Mouse (Mus musculus): ENCODE results near the gene Arfip1. TPM values are rescaled to one million over a fixed set of nuclear protein-coding genes. Genes with fewer than 3 reads are reported as not detected.

Gene Arfip1
- 24.5 and 31.5 TPM in 2 replicates for polyA plus RNA-seq (2016; fragmentation: Nextera tagmentation; extraction: Ambion mirVana)

DNA sequence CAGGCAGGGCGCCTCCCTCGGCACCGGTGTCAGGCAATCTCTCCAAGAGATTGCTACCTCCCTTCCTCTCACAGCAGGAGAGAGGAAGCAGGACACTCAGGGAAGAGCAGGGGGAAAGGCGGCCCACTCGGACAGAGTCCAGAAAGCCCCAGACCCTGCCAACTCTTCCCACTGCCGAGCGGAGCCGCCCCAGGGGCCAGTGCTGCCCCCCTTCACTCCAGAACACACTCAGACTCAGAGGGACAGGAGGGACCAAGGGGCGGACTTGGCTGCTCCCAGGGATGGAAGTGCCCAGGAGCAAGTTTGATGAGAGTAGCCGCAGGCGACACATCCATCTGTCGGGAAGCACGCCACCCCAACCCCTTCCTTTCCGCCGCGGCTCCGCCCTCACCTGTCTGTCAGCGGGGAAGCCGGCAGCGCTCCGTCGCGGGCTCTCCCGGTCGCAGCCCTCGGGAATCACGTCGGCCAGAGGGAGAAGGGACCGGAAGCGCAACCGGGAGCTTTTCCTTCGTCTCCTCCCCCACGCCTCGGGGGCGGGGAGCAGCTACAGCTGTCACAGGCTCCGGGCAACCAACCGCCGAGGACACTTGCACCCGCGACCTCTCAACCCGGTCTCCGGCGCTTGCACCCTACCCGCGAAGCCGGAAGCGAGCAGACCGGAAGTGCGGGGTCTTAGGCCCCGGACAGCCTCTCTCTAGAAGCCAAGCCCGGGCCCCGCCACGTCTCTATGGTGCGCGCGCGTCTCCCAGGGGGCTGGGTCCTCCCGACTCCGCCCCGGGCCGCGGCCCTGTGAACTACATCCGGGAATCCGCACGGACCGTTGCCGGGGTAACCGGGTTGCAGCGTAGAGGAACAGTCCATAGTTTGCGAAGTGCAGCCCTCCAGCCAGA is at the start of gene Arfip1:
Gene Arfip1, minus strand, starts transcription at position 603 of the 890 bp plus-strand sequence.
- DNase-seq (ENCODE audit: low spot score) = peak; percentile 100
- Histone ChIP-seq H3K4me1 (replicated peaks) (peaks cover 29% of the 10 kb centered on the region), H3K27ac (peak within 1 kb of the TSS; percentile 92), H3K36me3 (no peaks in the 10 kb centered on the region), H3K27me3 (ENCODE audit: insufficient read depth, poor library complexity, severe bottlenecking) (no peaks in the 10 kb centered on the region), H3K9me3 (no peaks in the 10 kb centered on the region), H3K4me3 (peak within 1 kb of the TSS; percentile 85)
- under 1% methylated on average over 70 of the region's 70 CpGs for WGBS

GRCm38 (mm10) chr3:84631586-84631985 is 49.2 kb upstream of the Arfip1 start:
- H3K4me3 ChIP-seq = no peak overlapping the region
- H3K4me1 ChIP-seq (replicated peaks) = no peaks in the 10 kb centered on the region
- H3K36me3 ChIP-seq = no peaks in the 10 kb centered on the region
- H3K9me3 ChIP-seq = peaks cover 5% of the 10 kb centered on the region; the same call in 1 of the 2 replicates
- 96% methylated on average over 9 of the region's 9 CpGs for WGBS
- no peak overlapping the region for H3K27ac ChIP-seq
- no peaks in the 10 kb centered on the region for H3K27me3 ChIP-seq (ENCODE audit: insufficient read depth, poor library complexity, severe bottlenecking)
- DNase-seq (ENCODE audit: low spot score) = no peak

DNA sequence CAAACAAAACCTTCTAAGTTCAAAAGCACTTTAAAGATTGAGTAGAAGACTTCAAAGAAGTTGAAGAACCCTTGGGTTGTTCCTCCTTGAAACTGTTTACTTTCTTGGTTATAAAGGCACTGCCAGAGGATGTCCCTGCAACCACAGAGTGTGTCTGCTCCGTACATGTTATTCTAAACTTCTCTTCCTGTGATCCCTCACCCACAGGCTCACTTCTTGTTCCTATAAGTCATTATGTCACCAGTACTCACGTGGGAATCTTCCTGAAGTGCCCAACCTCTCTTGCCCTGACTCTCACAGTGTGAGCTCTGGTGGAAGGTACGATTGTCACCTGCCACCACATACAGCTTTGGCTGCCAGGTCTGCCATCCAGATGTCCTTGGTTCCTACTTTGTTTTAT is 39.6 kb upstream of the Arfip1 start:
- Histone ChIP-seq H3K27ac (no peak overlapping the region), H3K4me1 (replicated peaks) (no peaks in the 10 kb centered on the region), H3K9me3 (no peaks in the 10 kb centered on the region), H3K4me3 (no peak overlapping the region), H3K36me3 (no peaks in the 10 kb centered on the region), H3K27me3 (ENCODE audit: insufficient read depth, poor library complexity, severe bottlenecking) (no peaks in the 10 kb centered on the region)
- 67% methylated on average over 3 of the region's 3 CpGs for WGBS
- no peak for DNase-seq (ENCODE audit: low spot score)

DNA sequence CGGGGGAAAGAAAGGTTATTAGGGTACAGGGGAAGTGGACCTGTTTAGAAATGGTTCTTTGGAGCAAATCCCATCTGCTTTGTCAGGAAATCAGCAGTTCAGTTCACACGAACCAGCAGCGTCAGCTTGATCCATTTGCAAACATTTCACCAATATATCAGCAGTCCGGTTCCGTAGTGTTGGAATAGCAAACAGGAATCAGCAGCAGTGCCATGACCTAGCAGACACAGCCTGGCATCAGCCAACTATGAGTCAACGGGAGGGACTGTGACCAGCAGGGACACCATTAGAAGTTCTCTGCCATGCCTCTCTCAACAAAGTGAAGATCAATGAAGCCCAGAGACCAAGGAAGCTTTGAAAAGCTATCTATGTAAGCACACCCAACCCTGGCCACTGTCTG is 37.3 kb upstream of the Arfip1 start:
- Histone ChIP-seq H3K27me3 (ENCODE audit: insufficient read depth, poor library complexity, severe bottlenecking) (no peaks in the 10 kb centered on the region), H3K4me3 (no peak overlapping the region), H3K36me3 (no peaks in the 10 kb centered on the region), H3K9me3 (no peaks in the 10 kb centered on the region), H3K27ac (no peak overlapping the region), H3K4me1 (replicated peaks) (no peaks in the 10 kb centered on the region)
- WGBS = 92% methylated on average over 6 of the region's 6 CpGs
- DNase-seq (ENCODE audit: low spot score) = no peak

DNA sequence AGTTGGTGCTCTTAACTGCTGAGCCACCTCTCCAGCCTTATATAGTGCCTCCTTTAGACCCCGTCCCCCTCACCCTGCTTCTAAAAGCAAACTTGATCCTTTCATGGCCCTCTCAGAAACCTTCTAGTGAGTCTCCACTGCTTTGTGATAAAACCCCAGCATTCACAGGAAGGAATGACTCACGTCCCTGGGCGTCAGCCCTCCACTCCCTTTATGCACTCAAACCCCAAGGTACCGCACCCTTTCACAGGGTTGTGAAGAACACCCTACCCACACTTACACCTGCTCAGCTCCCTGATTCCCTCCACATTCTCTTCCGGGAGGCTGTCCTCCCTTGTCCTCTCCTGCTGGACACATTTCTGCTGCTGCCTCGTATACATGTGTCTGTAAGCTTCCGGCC is 36.6 kb upstream of the Arfip1 start:
- no peak for DNase-seq (ENCODE audit: low spot score)
- no peaks in the 10 kb centered on the region for H3K36me3 ChIP-seq
- no peaks in the 10 kb centered on the region for H3K9me3 ChIP-seq
- no peaks in the 10 kb centered on the region for H3K4me1 ChIP-seq (replicated peaks)
- no peak overlapping the region for H3K27ac ChIP-seq
- 94% methylated on average over 7 of the region's 7 CpGs for WGBS
- H3K27me3 ChIP-seq (ENCODE audit: insufficient read depth, poor library complexity, severe bottlenecking) = no peaks in the 10 kb centered on the region
- H3K4me3 ChIP-seq = no peak overlapping the region

DNA sequence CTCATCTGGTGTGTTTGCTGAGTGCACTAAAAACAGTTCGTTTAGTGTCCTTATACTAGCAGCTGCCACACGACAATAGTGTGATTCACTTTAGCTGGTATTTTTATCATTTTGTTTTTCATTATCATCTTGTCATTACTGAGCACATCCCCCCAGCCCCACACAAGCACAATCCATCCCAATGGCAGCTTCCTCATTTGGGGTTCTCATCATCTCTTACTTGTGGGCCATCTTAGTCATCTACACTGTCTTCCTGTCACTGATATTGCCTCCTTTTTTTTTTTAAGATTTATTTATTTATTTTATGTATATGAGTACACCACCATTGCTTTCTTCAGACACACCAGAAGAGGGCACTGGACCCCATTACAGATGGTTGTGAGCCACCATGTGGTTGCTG is 36.2 kb upstream of the Arfip1 start:
- no peaks in the 10 kb centered on the region for H3K4me1 ChIP-seq (replicated peaks)
- H3K9me3 ChIP-seq = no peaks in the 10 kb centered on the region
- H3K27ac ChIP-seq = no peak overlapping the region
- no peak for DNase-seq (ENCODE audit: low spot score)
- 94% methylated on average over 2 of the region's 2 CpGs for WGBS
- H3K27me3 ChIP-seq (ENCODE audit: insufficient read depth, poor library complexity, severe bottlenecking) = no peaks in the 10 kb centered on the region
- no peaks in the 10 kb centered on the region for H3K36me3 ChIP-seq
- H3K4me3 ChIP-seq = no peak overlapping the region

- no peaks in the 10 kb centered on the region for H3K4me1 ChIP-seq (replicated peaks)
- no peaks in the 10 kb centered on the region for H3K36me3 ChIP-seq
- no peaks in the 10 kb centered on the region for H3K27me3 ChIP-seq (ENCODE audit: insufficient read depth, poor library complexity, severe bottlenecking)
- H3K4me3 ChIP-seq = no peak overlapping the region
- WGBS = 34% methylated on average over 7 of the region's 7 CpGs
- DNase-seq (ENCODE audit: low spot score) = no peak
- no peaks in the 10 kb centered on the region for H3K9me3 ChIP-seq
- H3K27ac ChIP-seq = no peak overlapping the region
Measured at GRCm38 (mm10) chr3:84615856-84616225, 33.4 kb upstream of the Arfip1 start.

DNA sequence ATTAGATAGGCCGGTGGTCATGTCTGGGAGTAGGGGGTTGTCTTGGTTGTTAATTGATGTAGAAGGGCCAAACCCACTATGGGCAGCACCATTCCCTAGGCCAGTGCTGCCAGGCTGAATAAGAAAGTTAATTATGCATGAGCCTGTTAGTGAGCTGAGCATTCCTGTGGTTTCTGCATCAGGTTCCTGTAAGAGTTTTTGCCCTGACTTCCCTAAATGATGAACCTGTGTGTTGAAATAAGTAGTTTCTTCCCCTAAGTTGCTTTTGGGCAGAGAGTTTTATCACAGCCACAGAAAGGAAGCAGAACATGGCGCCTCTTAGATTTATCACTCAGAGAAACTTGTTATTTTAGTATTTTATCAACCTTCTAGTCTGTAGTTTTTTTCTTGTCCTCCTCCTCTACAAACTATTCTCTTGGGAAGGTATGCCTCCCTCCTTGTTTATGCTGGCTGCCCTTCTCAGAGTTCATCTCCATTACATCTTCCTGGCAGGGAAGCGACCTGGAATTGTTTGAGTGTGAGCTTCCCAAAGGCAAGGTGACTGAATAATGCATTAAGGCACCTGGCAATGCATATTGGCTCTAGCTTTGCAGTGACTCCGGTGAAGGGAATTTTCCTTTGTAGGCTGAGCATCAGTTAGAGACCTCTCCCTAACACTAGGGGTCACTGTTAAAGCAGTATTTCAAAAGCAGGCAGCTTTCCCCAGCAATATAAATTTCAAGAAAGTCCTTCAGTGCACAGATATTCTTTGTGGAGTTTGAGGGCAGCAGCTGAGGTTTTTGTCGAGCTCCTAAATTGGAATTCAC is 32.8 kb upstream of the Arfip1 start:
- H3K27me3 ChIP-seq (ENCODE audit: insufficient read depth, poor library complexity, severe bottlenecking) = no peaks in the 10 kb centered on the region
- H3K4me1 ChIP-seq (replicated peaks) = no peaks in the 10 kb centered on the region
- H3K4me3 ChIP-seq = no peak overlapping the region
- H3K9me3 ChIP-seq = no peaks in the 10 kb centered on the region
- 31% methylated on average over 5 of the region's 5 CpGs for WGBS
- DNase-seq (ENCODE audit: low spot score) = no peak
- H3K36me3 ChIP-seq = no peaks in the 10 kb centered on the region
- H3K27ac ChIP-seq = no peak overlapping the region

GRCm38 (mm10) chr3:84610183-84610710 is 27.8 kb upstream of the Arfip1 start:
- no peak for DNase-seq (ENCODE audit: low spot score)
- Histone ChIP-seq H3K9me3 (peaks cover 6% of the 10 kb centered on the region), H3K27ac (no peak overlapping the region), H3K4me1 (replicated peaks) (no peaks in the 10 kb centered on the region), H3K4me3 (no peak overlapping the region), H3K27me3 (ENCODE audit: insufficient read depth, poor library complexity, severe bottlenecking) (no peaks in the 10 kb centered on the region), H3K36me3 (no peaks in the 10 kb centered on the region)
- WGBS = 86% methylated on average over 9 of the region's 9 CpGs

DNA sequence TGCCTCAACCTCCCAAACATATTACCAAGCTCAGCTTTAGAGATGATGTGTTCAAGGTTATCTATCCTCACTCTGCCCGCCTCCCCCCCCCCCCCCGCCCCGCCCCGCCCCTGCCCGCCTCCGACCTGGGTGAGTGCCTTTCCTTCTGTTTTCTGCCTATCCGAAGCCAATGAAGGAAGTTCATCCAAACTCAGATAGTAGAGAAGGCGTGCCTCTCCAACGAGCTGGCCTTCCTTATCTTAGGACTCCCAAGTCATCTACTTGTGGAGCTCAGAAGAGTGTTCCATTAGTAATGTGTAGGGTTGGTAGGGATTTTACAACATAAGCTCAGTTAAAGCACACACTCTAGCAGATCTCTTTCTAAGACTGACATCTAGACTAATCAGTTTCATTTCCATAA is 20.8 kb upstream of the Arfip1 start:
- no peak overlapping the region for H3K4me3 ChIP-seq
- no peaks in the 10 kb centered on the region for H3K27me3 ChIP-seq (ENCODE audit: insufficient read depth, poor library complexity, severe bottlenecking)
- no peaks in the 10 kb centered on the region for H3K36me3 ChIP-seq
- H3K9me3 ChIP-seq = peaks cover 6% of the 10 kb centered on the region
- DNase-seq (ENCODE audit: low spot score) = no peak
- H3K4me1 ChIP-seq (replicated peaks) = no peaks in the 10 kb centered on the region
- 79% methylated on average over 6 of the region's 9 CpGs for WGBS
- H3K27ac ChIP-seq = no peak overlapping the region

GRCm38 (mm10) chr3:84602759-84603158 is 20.3 kb upstream of the Arfip1 start:
- peaks cover 6% of the 10 kb centered on the region for H3K9me3 ChIP-seq
- no peak overlapping the region for H3K27ac ChIP-seq
- WGBS = 92% methylated on average over 2 of the region's 2 CpGs
- no peak for DNase-seq (ENCODE audit: low spot score)
- no peaks in the 10 kb centered on the region for H3K4me1 ChIP-seq (replicated peaks)
- H3K27me3 ChIP-seq (ENCODE audit: insufficient read depth, poor library complexity, severe bottlenecking) = no peaks in the 10 kb centered on the region
- H3K4me3 ChIP-seq = no peak overlapping the region
- H3K36me3 ChIP-seq = no peaks in the 10 kb centered on the region

GRCm38 (mm10) chr3:84601870-84602495 is 19.6 kb upstream of the Arfip1 start:
- peaks cover 6% of the 10 kb centered on the region for H3K9me3 ChIP-seq
- no peak for DNase-seq (ENCODE audit: low spot score)
- 84% methylated on average over 9 of the region's 9 CpGs for WGBS

More at GRCm38 (mm10) chr3:84601870-84602495, 19.6 kb upstream of the Arfip1 start:
- no peaks in the 10 kb centered on the region for H3K36me3 ChIP-seq
- H3K4me1 ChIP-seq (replicated peaks) = no peaks in the 10 kb centered on the region
- H3K27ac ChIP-seq = no peak overlapping the region
- peaks cover 5% of the 10 kb centered on the region for H3K27me3 ChIP-seq (ENCODE audit: insufficient read depth, poor library complexity, severe bottlenecking)
- no peak overlapping the region for H3K4me3 ChIP-seq

Measured in hindbrain, embryonic 10.5 days (tissue).